In the genomic region with DNA sequence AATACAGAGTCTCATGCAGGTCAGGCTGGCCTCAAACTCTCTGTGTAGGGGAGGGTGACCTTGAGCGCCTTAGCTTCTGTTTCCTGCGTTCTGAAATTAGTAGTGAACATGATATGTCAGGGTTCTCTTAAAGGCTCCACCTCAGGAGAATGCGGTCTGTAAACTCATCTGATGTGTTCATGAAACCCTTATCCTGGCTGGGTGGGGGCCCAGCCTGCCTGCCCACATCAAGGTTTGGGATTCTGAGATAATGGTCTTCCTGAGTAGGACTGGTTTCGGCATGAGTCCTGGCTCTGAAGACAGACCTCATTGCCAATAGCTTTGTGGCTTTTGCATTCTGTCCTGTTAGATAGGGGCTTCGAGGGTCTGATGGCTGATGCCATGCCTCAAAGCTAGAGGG, we compare ENCODE assay signal across 27 mouse cellular contexts. TPM values are rescaled to one million over a fixed set of nuclear protein-coding genes. Genes with fewer than 3 reads are reported as not detected.
DNase-seq lines count a peak whose midpoint lies in the region; ATAC-seq and TF ChIP-seq lines count a peak whose summit lies in the region.
"Had no signal": no experiment of that assay in that cellular context is flagged by ENCODE, and none has a peak within 500 bp of the region (broad histone marks: within the 10 kb centered on the region; RNA-seq: fewer than 3 reads in every experiment).

No protein-coding gene starts in this region.

- peaks cover 6% of the 10 kb centered on the region; the same call in 1 of the 2 replicates for H3K27me3 ChIP-seq in heart, embryonic 15.5 days
- H3K27me3 ChIP-seq in MEL (ENCODE audit: control insufficient read depth in 1 of 2, insufficient read depth in 2 of 2, low read length in 2 of 2), result no peaks in the 10 kb centered on the region
- no peaks in the 10 kb centered on the region for H3K27me3 ChIP-seq in liver, embryonic 11.5 days (replicated peaks; ENCODE audit: control insufficient read depth, insufficient read depth, low read length)
- H3K27me3 ChIP-seq: limb, embryonic 13.5 days; midbrain, embryonic 15.5 days had no signal

- no peak for TF ChIP-seq RAD21 in MEL (IDR thresholded peaks at IDR 0.05; ENCODE audit: low read depth, low read length)

- WGBS in heart, embryonic 15.5 days, result 56% methylated on average over 5 of the region's 5 CpGs
- 51% methylated on average over 5 of the region's 5 CpGs for WGBS in liver, embryonic 11.5 days

- no peak overlapping the region for H3K4me3 ChIP-seq in heart, embryonic 15.5 days
- no peak overlapping the region for H3K4me3 ChIP-seq in MEL (ENCODE audit: control insufficient read depth in 1 of 2, insufficient read depth in 1 of 2, low read depth in 2 of 2, low read length in 2 of 2)
- H3K4me3 ChIP-seq in liver, embryonic 11.5 days (ENCODE audit: low read depth, low read length), result no peak overlapping the region
- H3K4me3 ChIP-seq: gastrocnemius, adult 2 months; heart, embryonic 12.5 days; limb, embryonic 13.5 days; midbrain, embryonic 15.5 days; myocyte had no signal

- peaks cover 41% of the 10 kb centered on the region for H3K4me1 ChIP-seq in heart, embryonic 15.5 days (replicated peaks)
- H3K4me1 ChIP-seq in MEL (ENCODE audit: control insufficient read depth in 1 of 2, insufficient read depth in 2 of 2, low read length in 2 of 2), result peaks cover 0 to 8% of the 10 kb centered on the region in 2 experiments; a peak in 3 of 4 replicates
- H3K4me1 ChIP-seq in liver, embryonic 11.5 days (replicated peaks; ENCODE audit: control insufficient read depth, insufficient read depth, low read length), result peaks cover 62% of the 10 kb centered on the region

- H3K36me3 ChIP-seq in heart, embryonic 15.5 days, result peaks cover 61% of the 10 kb centered on the region; the same call in 1 of the 2 replicates
- H3K36me3 ChIP-seq in MEL (ENCODE audit: control insufficient read depth in 1 of 2, insufficient read depth in 2 of 2, low read length in 2 of 2), result peaks cover 6 to 18% of the 10 kb centered on the region in 2 experiments
- H3K36me3 ChIP-seq in liver, embryonic 11.5 days (ENCODE audit: control insufficient read depth, insufficient read depth, low read length), result peaks cover 41% of the 10 kb centered on the region

- TF ChIP-seq POLR2A in MEL (IDR thresholded peaks at IDR 0.05; ENCODE audit: control insufficient read depth in 1 of 2, insufficient read depth in 1 of 2, low read depth in 1 of 2, low read length in 2 of 2, poor library complexity in 1 of 2), result no peak

- no peak overlapping the region for H3K9ac ChIP-seq in heart, embryonic 15.5 days
- no peak overlapping the region for H3K9ac ChIP-seq in MEL (ENCODE audit: control insufficient read depth, low read depth, low read length, poor library complexity, severe bottlenecking)
- peak overlapping the region; percentile 42 for H3K9ac ChIP-seq in liver, embryonic 11.5 days (ENCODE audit: low read depth, low read length)
- H3K9ac ChIP-seq: heart, embryonic 12.5 days; limb, embryonic 13.5 days; midbrain, embryonic 15.5 days had no signal

- peak overlapping the region; percentile 30; the same call in 1 of the 2 replicates for H3K27ac ChIP-seq in heart, embryonic 15.5 days
- peak overlapping the region; percentile 38 for H3K27ac ChIP-seq in MEL (ENCODE audit: control insufficient read depth, low read depth, low read length)
- H3K27ac ChIP-seq in liver, embryonic 11.5 days (ENCODE audit: low read depth, low read length), result peak overlapping the region; percentile 89
- H3K27ac ChIP-seq: gastrocnemius, adult 2 months; limb, embryonic 13.5 days; macrophage had no signal

- DNase-seq in heart, postnatal 4 days, result no peak
- DNase-seq in MEL (ENCODE audit: low read depth, low spot score), result no peak
- no peak for DNase-seq in liver, embryonic 11.5 days (ENCODE audit: low spot score)
- DNase-seq in ovary, postnatal 14 days (ENCODE audit: low spot score), result no peak
- DNase-seq: cerebellum, adult 8-10 months; gastrocnemius, adult 2 months; layer of hippocampus, postnatal 36 days; retina, postnatal 1 day; thymus, postnatal 14 days had no signal

- peak in 1 of 2 experiments; percentile 33; a peak in 2 of 4 replicates for TF ChIP-seq EP300 in MEL (IDR thresholded peaks at IDR 0.05; ENCODE audit: low read depth in 1 of 2, low read length in 2 of 2)

- H3K79me2 ChIP-seq in MEL (ENCODE audit: control insufficient read depth, insufficient read depth, low read length, poor library complexity), result no peaks in the 10 kb centered on the region

- H3K4me2 ChIP-seq in heart, embryonic 15.5 days, result no peak overlapping the region
- H3K4me2 ChIP-seq in liver, embryonic 11.5 days, result peak overlapping the region; percentile 42
- H3K4me2 ChIP-seq: heart, embryonic 12.5 days; limb, embryonic 13.5 days; midbrain, embryonic 15.5 days had no signal

- H3K9me3 ChIP-seq in heart, embryonic 15.5 days (replicated peaks), result no peaks in the 10 kb centered on the region
- no peaks in the 10 kb centered on the region for H3K9me3 ChIP-seq in MEL (replicated peaks; ENCODE audit: insufficient read depth, low read length)
- no peaks in the 10 kb centered on the region for H3K9me3 ChIP-seq in liver, embryonic 11.5 days (ENCODE audit: control insufficient read depth, low read length)
- H3K9me3 ChIP-seq: G1E; heart, embryonic 12.5 days; limb, embryonic 13.5 days; midbrain, embryonic 15.5 days had no signal

- ATAC-seq in heart, embryonic 15.5 days (replicated peaks; ENCODE audit: insufficient number of reproducible peaks, insufficient read depth, low FRiP score, low read depth), result no peak
- peak; percentile 73 for ATAC-seq in liver, embryonic 11.5 days (replicated peaks; ENCODE audit: low FRiP score)
- ATAC-seq in megakaryocyte progenitor cell, adult 5-6 weeks (replicated peaks; ENCODE audit: poor library complexity), result peak; percentile 57
- no peak for ATAC-seq in megakaryocyte, adult 5-6 weeks (ENCODE audit: poor library complexity, severe bottlenecking)
- ATAC-seq: hindbrain, postnatal 0 days; midbrain, embryonic 15.5 days had no signal

- no peak for TF ChIP-seq CTCF in MEL (IDR thresholded peaks at IDR 0.05 in 2 of 3, conservative IDR thresholded peaks at IDR 0.05 in 1 of 3; ENCODE audit: control insufficient read depth in 1 of 3, insufficient read depth in 1 of 3, low read depth in 2 of 3, low read length in 3 of 3, poor library complexity in 1 of 3, severe bottlenecking in 1 of 3)

TF ChIP-seq in MEL, 35 proteins besides CTCF, POLR2A, EP300 and RAD21:
- TF ChIP-seq SMC3 (IDR thresholded peaks at IDR 0.05; ENCODE audit: low read depth, low read length) (no peak), TCF12 (IDR thresholded peaks at IDR 0.05; ENCODE audit: low read depth, low read length) (0 out of 2 replicates have a peak, but pooled peaks have one; percentile 14), MAX (IDR thresholded peaks at IDR 0.05; ENCODE audit: low read length) (no peak)
TF ChIP-seq in MEL: peak in this region for 1.

RNA-seq across cellular contexts. Expression of gene Nacad, which starts 10.5 kb away (rescaled TPM):
- polyA plus RNA-seq in heart, embryonic 15.5 days (2015; fragmentation: Nextera tagmentation; extraction: Ambion mirVana), result 1.1 and 3.3 TPM in 2 replicates
- 1 to 10 TPM; 1.7 to 2.5 TPM for total RNA-seq in heart, postnatal 4 days (2021)
- total RNA-seq in MEL (2012; rRNA removed), result 0.10 and 0.12 TPM in 2 replicates
- under 1 TPM in 1 of 2 experiments, not detected in 1; 0.32 TPM for polyA plus RNA-seq in MEL (2012; ENCODE audit: insufficient read depth in 1 of 2, insufficient read length in 2 of 2, low read depth in 1 of 2, low replicate concordance in 2 of 2, missing spikeins in 1 of 2)
- 2.9 and 3.6 TPM in 2 replicates for polyA plus RNA-seq in liver, embryonic 11.5 days (2014; fragmentation: Nextera tagmentation; extraction: Ambion mirVana)
- not detected in 2 replicates for total RNA-seq in megakaryocyte progenitor cell, adult 5-6 weeks (2015)
- not detected in 2 replicates for total RNA-seq in megakaryocyte progenitor cell, adult 5-6 weeks (2017)
- 0.23 TPM in 1 of 2 replicates, not detected in the other for total RNA-seq in megakaryocyte, adult 5-6 weeks (2015)
- not detected in 2 replicates for total RNA-seq in megakaryocyte, adult 5-6 weeks (2017)
- polyA plus RNA-seq: G1E, macrophage had no signal

RNA-seq across cellular contexts. Expression of gene Tbrg4, which starts 30.5 kb away (rescaled TPM):
- polyA plus RNA-seq in heart, embryonic 15.5 days (2015; fragmentation: Nextera tagmentation; extraction: Ambion mirVana), result 38.8 and 48.5 TPM in 2 replicates
- total RNA-seq in heart, postnatal 4 days (2021), result 100 to 1,000 TPM; 105 to 108 TPM
- 191 and 192 TPM in 2 replicates for total RNA-seq in MEL (2012; rRNA removed)
- polyA plus RNA-seq in MEL (2012; ENCODE audit: insufficient read depth in 1 of 2, insufficient read length in 2 of 2, low read depth in 1 of 2, low replicate concordance in 2 of 2, missing spikeins in 1 of 2), result 100 to 1,000 TPM; 278 to 756 TPM
- polyA plus RNA-seq in liver, embryonic 11.5 days (2014; fragmentation: Nextera tagmentation; extraction: Ambion mirVana), result 94.3 and 103 TPM in 2 replicates
- 46.2 and 58.3 TPM in 2 replicates for total RNA-seq in megakaryocyte progenitor cell, adult 5-6 weeks (2015)
- 36.7 and 52.1 TPM in 2 replicates for total RNA-seq in megakaryocyte progenitor cell, adult 5-6 weeks (2017)
- 15.3 and 17.3 TPM in 2 replicates for total RNA-seq in megakaryocyte, adult 5-6 weeks (2015)
- 9.4 and 10.6 TPM in 2 replicates for total RNA-seq in megakaryocyte, adult 5-6 weeks (2017)

RNA-seq across cellular contexts. Expression of gene Wap, which starts 43.1 kb away (rescaled TPM):
- not detected in 2 replicates for polyA plus RNA-seq in heart, embryonic 15.5 days (2015; fragmentation: Nextera tagmentation; extraction: Ambion mirVana)
- not detected for total RNA-seq in heart, postnatal 4 days (2021)
- total RNA-seq in MEL (2012; rRNA removed), result not detected in 2 replicates
- not detected for polyA plus RNA-seq in MEL (2012; ENCODE audit: insufficient read depth in 1 of 2, insufficient read length in 2 of 2, low read depth in 1 of 2, low replicate concordance in 2 of 2, missing spikeins in 1 of 2)
- polyA plus RNA-seq in liver, embryonic 11.5 days (2014; fragmentation: Nextera tagmentation; extraction: Ambion mirVana), result not detected in 2 replicates
- not detected in 2 replicates for total RNA-seq in megakaryocyte progenitor cell, adult 5-6 weeks (2015)
- total RNA-seq in megakaryocyte progenitor cell, adult 5-6 weeks (2017), result not detected in 2 replicates
- total RNA-seq in megakaryocyte, adult 5-6 weeks (2015), result not detected in 2 replicates
- total RNA-seq in megakaryocyte, adult 5-6 weeks (2017), result not detected in 2 replicates
- total RNA-seq: adrenal gland, postnatal 4 days; G1E; gastrocnemius, adult 2 months; hematopoietic stem cell, adult 5-6 weeks; hindbrain, postnatal 0 days; layer of hippocampus, adult 18-20 months; layer of hippocampus, postnatal 36 days; left cerebral cortex, postnatal 14 days had no signal
- polyA plus RNA-seq: cortical plate, adult 2 months; embryonic facial prominence, embryonic 14.5 days; G1E; heart, embryonic 12.5 days; hindbrain, postnatal 0 days; kidney, embryonic 16.5 days; limb, embryonic 13.5 days; lung, embryonic 16.5 days; macrophage; midbrain, embryonic 15.5 days; myocyte had no signal

RNA-seq across cellular contexts. Expression of gene Ccm2, which starts 48.7 kb away (rescaled TPM):
- 44.7 and 68.9 TPM in 2 replicates for polyA plus RNA-seq in heart, embryonic 15.5 days (2015; fragmentation: Nextera tagmentation; extraction: Ambion mirVana)
- 10 to 100 TPM; 31.8 to 34.1 TPM for total RNA-seq in heart, postnatal 4 days (2021)
- total RNA-seq in MEL (2012; rRNA removed), result 65.2 and 66.4 TPM in 2 replicates
- polyA plus RNA-seq in MEL (2012; ENCODE audit: insufficient read depth in 1 of 2, insufficient read length in 2 of 2, low read depth in 1 of 2, low replicate concordance in 2 of 2, missing spikeins in 1 of 2), result 10 to 100 TPM in 1 of 2 experiments, not detected in 1; 49.2 TPM
- polyA plus RNA-seq in liver, embryonic 11.5 days (2014; fragmentation: Nextera tagmentation; extraction: Ambion mirVana), result 74.5 and 82.1 TPM in 2 replicates
- 18.3 and 22.7 TPM in 2 replicates for total RNA-seq in megakaryocyte progenitor cell, adult 5-6 weeks (2015)
- total RNA-seq in megakaryocyte progenitor cell, adult 5-6 weeks (2017), result 43.6 TPM in 2 replicates
- total RNA-seq in megakaryocyte, adult 5-6 weeks (2015), result 32.2 and 32.4 TPM in 2 replicates
- 63.5 and 63.9 TPM in 2 replicates for total RNA-seq in megakaryocyte, adult 5-6 weeks (2017)

Comparison
In these comparisons a context has a peak if more than half of its experiments do, and no peak if none do; other contexts are left out.
1. ATAC-seq: peak in liver, embryonic 11.5 days (single experiment) and megakaryocyte progenitor cell, adult 5-6 weeks (single experiment); none in heart, embryonic 15.5 days (single experiment) and megakaryocyte, adult 5-6 weeks (single experiment).
2. H3K27ac ChIP-seq: peak in every context shown above with its lines; median percentile 89 in liver, embryonic 11.5 days; 38 in MEL; 30 in heart, embryonic 15.5 days.